Mouse (Mus musculus): ENCODE data around the gene Lrrk1. TPM values are rescaled to one million over a fixed set of nuclear protein-coding genes. Genes with fewer than 3 reads are reported as not detected.

Lrrk1 gene
- total RNA-seq, 2 experiments from 2014 or later: 13.4 to 23.7 TPM

GRCm38 (mm10) chr7:66230638-66231550 is 157.3 kb downstream of the Lrrk1 start:
- peak; percentile 2; the same call in 1 of the 2 replicates for ATAC-seq (replicated peaks; ENCODE audit: poor library complexity)

GRCm38 (mm10) chr7:66230246-66230637 is 157.9 kb downstream of the Lrrk1 start:
- peak; percentile 63 for ATAC-seq (replicated peaks; ENCODE audit: poor library complexity)

GRCm38 (mm10) chr7:66229433-66229832 is 158.7 kb downstream of the Lrrk1 start:
- no peak for ATAC-seq (replicated peaks; ENCODE audit: poor library complexity)

GRCm38 (mm10) chr7:66228610-66228920 is 159.6 kb downstream of the Lrrk1 start:
- ATAC-seq (replicated peaks; ENCODE audit: poor library complexity): no peak

- ATAC-seq (replicated peaks; ENCODE audit: poor library complexity): no peak
Observed at GRCm38 (mm10) chr7:66227814-66228609, 160.1 kb downstream of the Lrrk1 start.

- peak; percentile 87 for ATAC-seq (replicated peaks; ENCODE audit: poor library complexity)
Observed at GRCm38 (mm10) chr7:66225881-66226280, 162.3 kb downstream of the Lrrk1 start.

- no peak for ATAC-seq (replicated peaks; ENCODE audit: poor library complexity)
Observed at GRCm38 (mm10) chr7:66224541-66224940, 163.6 kb downstream of the Lrrk1 start.

GRCm38 (mm10) chr7:66223731-66224130 is 164.4 kb downstream of the Lrrk1 start:
- ATAC-seq (replicated peaks; ENCODE audit: poor library complexity): no peak

GRCm38 (mm10) chr7:66222621-66223091 is 165.5 kb downstream of the Lrrk1 start:
- ATAC-seq (replicated peaks; ENCODE audit: poor library complexity): no peak

GRCm38 (mm10) chr7:66219794-66220227 is 168.3 kb downstream of the Lrrk1 start:
- no peak for ATAC-seq (replicated peaks; ENCODE audit: poor library complexity)

- ATAC-seq (replicated peaks; ENCODE audit: poor library complexity): no peak
Observed at GRCm38 (mm10) chr7:66219028-66219793, 168.9 kb downstream of the Lrrk1 start.

GRCm38 (mm10) chr7:66218193-66219014 is 169.7 kb downstream of the Lrrk1 start:
- peak; percentile 64 for ATAC-seq (replicated peaks; ENCODE audit: poor library complexity)

GRCm38 (mm10) chr7:66217531-66218094 is 170.5 kb downstream of the Lrrk1 start:
- no peak for ATAC-seq (replicated peaks; ENCODE audit: poor library complexity)

GRCm38 (mm10) chr7:66217011-66217410 is 171.1 kb downstream of the Lrrk1 start:
- no peak for ATAC-seq (replicated peaks; ENCODE audit: poor library complexity)

GRCm38 (mm10) chr7:66215911-66216310 is 172.2 kb downstream of the Lrrk1 start:
- ATAC-seq (replicated peaks; ENCODE audit: poor library complexity): no peak

- ATAC-seq (replicated peaks; ENCODE audit: poor library complexity): 0 out of 2 replicates have a peak, but pooled peaks have one; percentile 9
Observed at GRCm38 (mm10) chr7:66214477-66214876, 173.7 kb downstream of the Lrrk1 start.

GRCm38 (mm10) chr7:66212887-66213286 is 175.3 kb downstream of the Lrrk1 start:
- peak; percentile 91 for ATAC-seq (replicated peaks; ENCODE audit: poor library complexity)

- peak; percentile 15; the same call in 1 of the 2 replicates for ATAC-seq (replicated peaks; ENCODE audit: poor library complexity)
Observed at GRCm38 (mm10) chr7:66209920-66210319, 178.2 kb downstream of the Lrrk1 start.

- no peak for ATAC-seq (replicated peaks; ENCODE audit: poor library complexity)
Observed at GRCm38 (mm10) chr7:66201657-66202056, 186.5 kb downstream of the Lrrk1 start.
